Mouse (Mus musculus) adrenal gland, adult (tissue): ENCODE measurements at regions not wholly inside any gene's neighbourhood (a gene's known extent, or its start where the extent isn't known, plus 50 kb on each side); places are given as distances from the start of the nearest gene placed in this dataset.

Experiments used
- DNase-seq, 2 experiments: peaks; one replicate each; pipeline ENCODE4 v3.0.0; 2022 to 2023; ENCODE audit warnings: low spot score in 1 of 2; ENCODE audit not compliant: inconsistent age in 2 of 2

DNA sequence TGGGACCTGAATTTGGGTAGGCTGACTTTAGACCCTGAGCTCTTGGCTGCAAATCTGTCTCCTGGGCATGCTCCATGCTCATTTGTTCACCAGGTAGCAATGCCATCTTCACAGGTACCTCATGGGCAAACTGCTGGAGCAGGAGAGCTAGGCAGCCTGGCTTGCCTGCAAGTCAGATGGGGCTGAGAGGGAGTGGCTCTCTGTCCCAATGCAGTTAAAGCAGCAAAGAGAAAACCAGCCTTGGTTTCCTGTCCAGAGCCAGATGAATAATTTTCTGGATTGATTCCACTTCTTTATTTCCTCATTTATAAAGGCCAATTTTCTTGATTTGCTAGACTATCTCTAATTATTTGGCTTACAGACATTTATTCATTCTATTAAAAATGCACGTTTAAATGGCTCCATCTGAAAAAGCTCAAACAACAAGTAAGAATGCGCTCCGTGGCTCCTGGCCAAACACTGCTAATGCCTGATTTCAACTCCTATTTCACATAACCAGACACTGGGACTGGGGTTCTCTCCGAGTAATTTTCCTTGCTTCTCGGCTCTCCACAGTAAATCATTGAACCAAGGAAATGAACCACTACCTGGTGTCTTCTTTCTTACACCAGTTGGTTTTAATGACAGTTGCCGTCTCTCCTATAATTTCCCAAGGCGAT, 60.5 kb downstream of the Rsl24d1 start:
- DNase-seq = no peak

DNA sequence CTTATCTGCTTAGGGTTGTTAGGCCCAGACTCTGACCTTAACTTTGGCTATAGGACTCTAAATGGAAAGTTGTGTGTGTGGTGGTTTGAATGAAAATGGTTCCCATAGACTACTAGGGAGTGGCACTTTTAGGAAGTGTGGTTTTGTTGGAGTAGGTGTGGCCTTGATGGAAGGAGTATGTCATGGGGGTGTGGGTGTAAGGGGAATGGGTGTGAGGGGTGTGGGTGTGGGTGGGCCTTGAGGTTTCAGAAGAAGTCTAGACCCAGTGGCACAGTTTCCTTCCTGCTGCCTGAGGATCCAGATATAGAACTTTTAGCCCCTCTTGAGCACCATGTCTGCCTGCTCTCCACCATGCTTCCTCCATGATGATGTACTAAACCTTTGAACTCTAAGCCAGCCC, 63.4 kb downstream of the Rsl24d1 start:
- no peak for DNase-seq

DNA sequence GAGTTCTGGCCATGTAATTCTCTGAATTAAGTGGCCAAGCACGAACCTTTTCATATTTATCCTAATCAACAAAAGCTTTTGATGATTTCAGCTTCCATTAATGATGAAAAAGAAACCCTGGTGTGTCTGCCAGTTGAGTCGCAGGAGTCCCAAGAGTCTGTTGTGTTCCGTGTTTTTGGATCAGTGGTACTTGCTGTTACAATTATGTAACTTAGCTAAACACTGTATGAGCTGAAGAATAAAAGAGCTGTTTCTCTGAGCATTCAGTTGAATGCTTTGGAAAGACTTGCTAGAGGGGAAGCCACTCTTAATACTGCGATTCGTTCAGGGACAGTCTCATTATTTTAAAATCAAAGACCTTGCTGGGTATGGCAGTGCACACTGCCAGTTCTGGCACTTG, 70.1 kb downstream of the Rsl24d1 start:
- DNase-seq = no peak

DNA sequence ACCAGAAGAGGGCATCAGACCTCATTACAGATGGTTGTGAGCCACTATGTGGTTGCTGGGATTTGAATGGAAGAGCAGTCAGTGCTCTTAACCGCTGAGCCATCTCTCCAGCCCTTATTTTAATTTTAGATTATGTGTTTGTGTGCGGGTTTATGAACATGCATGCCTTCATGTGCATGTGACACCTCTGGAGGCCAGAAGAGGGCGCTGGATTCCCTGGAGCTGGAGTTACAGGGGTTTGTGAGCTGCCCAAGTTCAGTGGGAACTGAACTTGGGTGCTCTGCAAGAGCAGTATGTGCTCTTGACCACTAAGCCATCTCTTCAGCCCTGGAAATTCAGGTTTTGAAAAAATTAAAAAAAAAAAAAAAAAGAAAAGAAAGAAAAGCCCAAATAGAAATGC, 71.7 kb downstream of the Rsl24d1 start:
- DNase-seq = no peak

DNA sequence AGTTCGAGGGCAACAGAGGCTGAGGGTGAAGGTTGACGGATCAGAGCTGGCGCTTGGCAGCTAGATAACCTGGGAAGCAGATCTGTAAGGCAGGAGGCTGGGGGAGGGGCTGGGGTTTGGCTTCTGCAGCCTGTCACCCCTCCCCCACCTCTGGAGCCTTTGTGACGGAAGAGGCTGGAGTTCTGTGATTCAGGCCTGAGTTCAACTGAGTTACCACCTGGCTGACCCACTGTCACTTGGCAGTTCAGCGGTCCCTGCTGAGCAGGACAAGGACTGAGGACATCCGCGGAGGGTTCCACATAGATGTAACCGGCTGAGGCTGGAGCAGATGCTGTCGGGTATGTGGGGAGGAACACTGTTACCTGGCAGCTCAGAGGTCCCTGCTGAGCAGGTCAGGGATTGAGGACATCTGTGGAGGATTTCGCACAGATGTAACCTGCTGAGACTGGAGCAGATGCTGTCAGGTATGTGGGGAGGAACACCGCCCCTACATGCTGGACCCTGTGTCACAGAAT, 79.1 kb downstream of the Rsl24d1 start:
- DNase-seq = no peak

DNA sequence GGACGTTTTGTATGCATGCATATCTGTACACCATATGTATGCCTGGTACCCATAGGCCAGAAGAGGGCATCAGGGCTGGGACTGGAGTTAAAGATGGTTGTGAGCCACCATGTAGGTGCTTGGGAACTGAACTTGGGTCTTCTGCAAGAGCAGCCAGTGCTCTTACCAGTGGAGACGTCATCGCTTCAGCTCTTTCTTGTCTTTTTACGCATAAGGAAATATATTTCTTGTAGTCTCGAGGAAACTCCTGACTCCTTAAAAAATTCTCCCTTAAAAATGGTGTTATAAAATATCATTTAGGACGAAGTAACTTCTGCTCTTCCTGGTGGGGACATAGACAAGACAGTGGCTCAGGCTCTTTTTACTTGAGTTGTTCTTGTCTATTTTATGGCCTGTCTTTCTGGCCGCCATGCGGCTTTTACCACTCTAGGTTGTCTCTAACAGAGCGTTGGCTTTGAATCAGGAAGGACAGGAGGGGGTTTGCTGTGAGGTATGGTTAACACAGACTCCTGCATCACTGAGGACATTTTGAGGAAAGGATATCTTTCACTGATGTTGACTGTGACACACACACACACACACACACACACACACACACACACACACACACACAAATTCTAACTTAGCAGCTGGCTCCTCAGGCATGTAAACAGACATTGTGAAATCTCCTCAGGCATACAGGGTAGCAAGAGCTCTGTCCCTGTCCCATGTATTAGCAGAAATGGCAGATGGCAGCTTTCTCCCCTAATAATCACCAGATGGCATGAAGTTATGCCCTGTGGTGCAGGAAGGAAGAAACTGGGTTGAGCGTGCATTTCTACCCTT, 85.2 kb downstream of the Rsl24d1 start:
- DNase-seq = no peak

DNA sequence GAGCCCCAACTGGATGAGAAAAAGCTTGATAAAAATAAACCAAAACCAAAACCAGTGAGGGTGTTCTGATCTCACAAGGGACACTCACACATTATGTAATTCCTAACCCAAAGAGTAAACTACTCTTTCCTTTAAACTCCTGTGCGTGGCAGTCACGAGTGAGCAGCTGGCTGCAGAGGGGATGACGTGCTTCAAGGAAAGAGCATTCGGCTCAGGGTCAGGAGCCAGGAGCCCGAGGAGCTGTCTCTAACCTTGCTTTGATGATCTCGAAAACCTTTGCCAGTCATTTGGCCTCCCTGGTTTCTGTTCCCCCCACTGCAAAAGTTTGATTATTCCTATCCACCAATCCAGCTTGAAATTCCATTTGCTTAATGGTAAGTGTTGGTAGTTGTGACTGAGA, 109.9 kb downstream of the Rsl24d1 start:
- peak; percentile 55 to 76 for DNase-seq

DNA sequence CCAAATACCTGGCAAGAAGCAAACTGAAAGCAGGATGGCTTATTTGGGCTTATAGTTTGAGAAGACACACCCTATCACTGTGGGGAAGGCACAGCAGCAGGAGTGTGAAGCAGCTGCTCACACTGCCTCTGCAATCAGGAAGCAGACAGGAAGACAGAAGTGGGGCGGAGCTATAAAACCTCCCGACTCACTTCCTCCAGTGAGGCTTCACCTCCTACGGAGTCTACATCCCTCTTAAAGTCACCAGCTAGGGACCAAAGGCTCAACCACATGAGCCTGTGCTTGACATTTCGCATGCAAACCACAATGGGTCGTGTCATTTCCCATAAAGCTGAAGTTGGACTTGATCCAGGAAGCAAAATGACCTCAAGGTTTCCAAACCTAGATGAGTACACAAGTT, 127.0 kb downstream of the Rsl24d1 start:
- no peak for DNase-seq

DNA sequence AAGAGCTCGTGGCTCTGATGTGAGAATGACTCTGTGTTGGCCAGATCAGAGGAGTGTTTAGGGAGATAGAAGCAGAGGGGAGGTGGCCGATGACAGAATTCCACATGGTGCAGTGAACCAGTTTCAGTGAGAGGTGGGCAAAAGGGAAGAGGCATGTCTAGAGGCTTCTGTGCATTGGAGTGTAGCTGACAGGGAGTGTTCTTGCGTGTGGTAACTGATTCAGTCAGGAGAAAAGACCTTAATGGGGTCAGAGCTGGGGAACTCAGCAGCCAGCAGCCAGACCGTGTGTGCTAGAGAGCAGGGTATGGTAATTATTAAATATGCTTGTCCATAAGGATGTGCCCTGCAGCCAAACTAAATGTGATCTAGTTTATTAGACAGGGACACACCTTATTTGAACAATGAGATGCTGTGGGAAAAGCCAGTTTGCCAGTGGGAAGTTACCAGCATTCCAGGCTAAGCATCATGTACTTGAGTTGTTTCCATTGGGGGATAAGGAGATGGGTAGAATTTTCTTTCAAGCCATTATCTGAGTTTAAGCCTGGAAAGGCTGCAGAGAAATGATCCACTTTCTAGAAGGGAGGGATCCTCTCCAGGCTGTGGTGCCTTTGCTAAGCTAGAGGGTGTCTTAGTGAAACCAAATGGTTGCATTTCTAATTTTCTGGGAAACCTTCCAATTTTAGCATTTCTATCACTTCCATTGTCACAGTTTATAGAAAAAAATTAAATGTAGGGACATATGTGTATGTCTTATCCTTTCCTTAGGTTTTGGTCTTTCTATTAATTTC, 129.5 kb downstream of the Rsl24d1 start:
- no peak for DNase-seq

DNA sequence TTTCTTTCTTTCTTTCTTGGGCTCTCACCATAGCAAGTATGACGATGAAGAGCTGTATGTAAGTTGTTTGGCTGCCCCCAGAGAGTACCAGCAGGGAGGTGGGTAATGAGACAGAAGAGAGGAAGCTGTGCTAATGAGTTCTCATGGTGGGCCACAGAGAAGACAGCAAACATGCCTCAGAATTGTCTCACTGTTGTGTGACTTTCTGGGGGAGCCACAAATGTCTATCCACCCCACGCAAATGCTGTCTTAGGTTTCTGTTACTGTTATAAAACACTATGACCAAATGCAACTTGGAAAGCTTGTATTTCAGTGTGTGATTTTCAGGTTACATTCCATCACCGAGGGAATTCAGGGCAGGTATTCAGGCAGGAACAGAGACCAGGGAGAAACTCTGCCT, 131.0 kb downstream of the Rsl24d1 start:
- DNase-seq = no peak

DNA sequence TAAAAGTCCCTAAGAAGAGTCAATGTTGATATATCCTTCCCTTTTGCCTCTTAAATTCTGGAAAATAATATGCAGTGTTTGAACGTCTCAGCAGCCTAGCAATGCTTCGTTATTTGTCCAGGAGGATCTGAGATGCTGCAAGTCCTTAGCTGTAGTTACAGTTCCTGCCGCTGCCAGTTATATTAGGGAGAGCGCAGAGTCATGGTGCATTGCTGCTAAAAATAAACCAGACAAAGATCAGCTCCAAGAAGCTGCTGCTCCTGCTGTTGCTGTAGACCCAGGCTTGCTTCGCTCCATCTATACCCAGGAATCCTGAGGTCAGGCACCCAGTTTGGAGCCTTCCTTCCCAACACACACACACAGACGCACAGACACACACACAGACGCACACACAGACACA, 132.3 kb downstream of the Rsl24d1 start:
- peak in 1 of 2 experiments; percentile 33 for DNase-seq

DNA sequence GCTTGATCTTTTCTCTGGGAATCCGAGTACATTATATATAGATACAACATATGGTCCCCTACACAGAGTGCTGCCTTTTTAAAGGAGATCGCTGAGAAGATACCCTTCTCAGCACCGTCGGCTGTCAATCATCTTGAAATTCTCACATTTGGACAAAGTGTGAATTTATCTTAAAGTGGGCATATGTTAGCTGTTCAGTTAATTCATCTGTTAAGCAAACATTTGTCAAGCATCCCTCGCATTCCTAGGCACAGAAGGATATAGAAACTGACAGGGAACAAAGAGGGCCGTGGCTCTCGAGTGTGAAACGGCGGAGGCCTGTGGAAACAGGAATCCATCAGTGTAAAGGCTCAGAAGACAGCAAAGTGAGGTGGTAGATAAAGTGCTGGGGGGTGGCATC, 144.9 kb downstream of the Rsl24d1 start:
- no peak for DNase-seq

DNA sequence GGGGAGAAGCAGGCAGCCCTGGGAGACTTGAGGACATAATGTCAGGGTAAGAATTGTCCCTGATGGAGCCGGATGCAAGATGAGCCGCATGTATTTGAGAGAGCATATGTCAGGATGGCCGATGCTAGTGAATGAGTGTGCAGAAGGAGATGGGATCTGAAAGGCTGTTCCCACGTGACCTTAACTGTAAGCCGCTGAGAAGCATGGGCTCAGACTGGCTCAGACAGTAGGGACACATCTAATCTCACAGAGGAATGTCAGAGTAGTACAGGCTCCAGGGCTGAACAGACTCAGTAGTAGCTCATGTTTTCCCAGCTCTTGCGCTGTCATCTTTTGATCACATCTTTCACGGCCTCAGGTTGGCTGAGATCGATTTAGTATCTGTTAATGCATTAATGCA, 145.4 kb downstream of the Rsl24d1 start:
- DNase-seq = no peak

DNA sequence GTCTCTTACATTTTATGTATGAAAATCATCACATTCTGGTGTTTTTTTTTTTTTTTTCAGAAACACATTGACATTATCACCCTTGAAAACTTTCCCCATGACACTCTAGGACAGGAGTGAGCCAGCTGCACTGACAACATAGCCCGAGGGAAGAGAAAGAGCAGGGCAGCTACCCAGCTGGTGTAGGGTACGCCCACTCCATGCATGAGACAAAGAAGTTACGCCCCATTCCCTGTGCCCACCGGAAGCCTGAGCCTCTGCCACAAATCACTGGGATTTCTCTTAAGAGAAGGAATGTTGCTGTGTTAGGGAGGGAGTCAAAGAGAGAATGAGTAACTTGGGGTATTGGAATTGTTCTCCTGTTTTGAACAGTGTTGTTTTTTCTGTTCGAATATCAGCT, 149.5 kb downstream of the Rsl24d1 start:
- DNase-seq = no peak

DNA sequence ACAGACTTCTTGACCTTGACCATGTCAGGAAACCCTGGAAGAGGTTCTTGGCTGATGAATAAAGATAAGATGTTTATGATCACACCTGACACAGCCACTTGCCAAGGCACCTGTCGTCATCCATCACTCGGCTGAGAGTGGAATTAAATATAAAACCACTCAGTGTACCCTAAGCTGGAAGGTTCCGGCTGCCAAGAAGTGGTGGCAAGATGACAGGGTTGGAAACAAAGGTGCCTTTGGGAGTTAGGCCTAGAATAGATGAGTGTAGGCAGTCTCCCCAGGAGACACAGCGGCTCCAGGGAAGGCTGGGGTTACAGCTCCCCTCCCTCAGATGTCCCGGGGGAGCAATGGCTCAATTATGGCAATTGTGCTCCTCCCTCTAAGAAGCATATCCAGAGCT, 157.0 kb downstream of the Rsl24d1 start:
- DNase-seq = no peak

DNA sequence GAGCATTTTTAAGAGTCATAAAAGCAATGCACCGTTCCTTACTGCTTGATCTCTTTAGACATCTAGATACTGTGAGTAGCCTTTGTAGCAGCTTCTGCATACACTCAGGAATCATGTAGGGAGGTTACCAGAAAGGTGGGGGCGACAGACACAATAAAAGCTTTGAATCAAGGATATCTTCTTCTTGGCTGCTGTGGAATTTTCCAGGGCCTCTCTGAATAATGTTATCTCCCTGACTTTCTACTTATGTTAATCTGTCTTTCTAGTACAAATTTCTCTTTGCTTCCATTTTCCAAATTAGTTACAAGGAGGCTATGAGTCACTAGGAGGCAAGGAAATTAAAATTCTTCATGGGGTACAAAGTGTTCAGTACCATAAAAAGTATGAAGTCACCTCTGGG, 159.4 kb downstream of the Rsl24d1 start:
- peak in 1 of 2 experiments; percentile 35 for DNase-seq

DNA sequence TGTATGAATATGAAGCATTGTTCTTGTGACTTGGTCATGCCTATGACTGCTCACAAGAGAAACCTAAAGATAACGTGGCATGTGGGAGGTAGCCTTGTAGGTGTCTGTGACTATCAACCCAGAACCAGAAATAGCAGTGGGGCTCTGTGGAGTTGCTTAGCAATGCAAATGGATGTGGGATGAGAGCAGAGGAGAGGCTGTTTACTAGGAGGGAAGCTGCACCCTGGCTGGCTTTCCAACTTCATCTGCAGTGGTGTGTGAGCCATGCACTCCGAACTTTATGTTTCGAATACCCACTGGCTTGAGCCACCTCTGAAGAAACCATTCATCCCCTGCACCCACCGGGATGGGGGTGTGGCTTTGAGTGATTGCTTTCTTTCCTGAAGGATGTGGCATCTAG, 160.5 kb downstream of the Rsl24d1 start:
- no peak for DNase-seq

DNA sequence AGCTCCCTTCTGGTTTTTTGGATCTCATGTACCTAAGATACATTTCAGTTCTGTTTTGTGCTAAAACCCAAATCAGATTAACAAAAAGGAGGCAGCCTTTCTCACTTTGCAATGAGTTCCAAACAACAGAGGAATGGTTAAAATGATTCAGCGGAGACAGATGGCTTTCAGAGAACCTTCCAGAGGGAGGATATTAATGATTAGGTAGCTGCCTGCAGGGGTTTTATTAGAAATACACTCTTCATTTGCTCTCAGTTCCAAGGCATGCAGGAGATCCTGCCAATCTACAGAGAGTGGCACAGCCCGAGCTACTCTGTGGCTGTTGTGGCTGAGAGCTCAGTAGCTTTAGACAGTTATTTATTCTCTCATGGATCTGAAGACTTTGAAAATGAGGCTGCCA, 162.4 kb downstream of the Rsl24d1 start:
- DNase-seq = no peak

DNA sequence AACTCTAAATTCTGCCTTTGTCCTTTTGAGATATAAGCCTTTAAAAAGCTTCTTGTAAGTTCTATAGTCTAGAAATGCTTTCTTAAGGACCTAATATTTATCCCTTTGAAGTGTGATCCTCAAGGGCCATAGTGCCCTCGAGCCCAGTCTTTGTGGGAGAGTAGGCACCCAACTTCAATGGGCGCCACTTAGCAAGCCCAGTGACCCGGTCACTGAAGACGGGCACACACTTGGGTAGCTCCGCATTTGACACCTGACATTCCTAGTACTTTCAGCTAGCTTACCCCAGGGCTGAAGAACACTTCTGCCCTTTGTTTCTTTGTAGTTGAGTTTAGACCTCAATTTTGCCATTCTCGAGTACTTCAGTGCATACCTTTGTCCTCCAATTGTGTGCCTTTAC, 182.1 kb downstream of the Rsl24d1 start:
- DNase-seq = no peak

DNA sequence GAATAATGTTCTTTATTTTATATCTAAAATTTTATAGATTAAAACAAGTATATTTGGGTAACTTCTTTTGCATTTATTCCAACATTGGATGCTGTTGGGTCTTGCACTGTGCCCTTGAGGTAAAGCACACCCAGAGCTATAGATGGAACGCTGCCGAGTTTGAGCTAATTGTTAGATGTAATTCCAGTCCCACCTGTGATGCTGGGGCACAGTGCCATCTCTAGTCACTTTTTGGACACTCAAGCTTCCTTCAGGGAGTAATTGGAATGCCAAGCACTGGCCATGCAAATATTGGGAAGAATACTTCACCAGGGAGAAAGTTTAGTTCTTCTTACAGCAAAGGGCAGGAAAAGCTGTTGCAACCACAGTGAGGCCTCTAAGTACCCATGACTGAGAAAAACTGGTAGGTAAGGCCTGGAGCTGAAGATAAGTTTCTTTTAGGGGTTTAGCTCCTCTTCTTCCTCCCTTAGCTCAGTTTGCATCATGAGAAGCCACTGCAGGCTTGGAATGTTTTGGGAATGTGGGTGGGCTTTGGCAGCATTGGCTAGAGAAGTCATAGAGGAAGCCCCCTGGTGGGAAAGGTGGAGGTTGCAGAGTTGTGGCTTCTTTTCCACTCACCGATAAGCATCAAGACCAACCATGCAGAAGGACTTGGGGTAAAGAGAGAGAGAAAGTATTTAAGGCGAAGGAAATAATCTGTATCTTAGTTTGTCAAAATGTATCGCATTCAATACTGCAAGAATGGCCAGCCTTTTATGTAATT, 189.1 kb downstream of the Rsl24d1 start:
- DNase-seq = no peak

DNA sequence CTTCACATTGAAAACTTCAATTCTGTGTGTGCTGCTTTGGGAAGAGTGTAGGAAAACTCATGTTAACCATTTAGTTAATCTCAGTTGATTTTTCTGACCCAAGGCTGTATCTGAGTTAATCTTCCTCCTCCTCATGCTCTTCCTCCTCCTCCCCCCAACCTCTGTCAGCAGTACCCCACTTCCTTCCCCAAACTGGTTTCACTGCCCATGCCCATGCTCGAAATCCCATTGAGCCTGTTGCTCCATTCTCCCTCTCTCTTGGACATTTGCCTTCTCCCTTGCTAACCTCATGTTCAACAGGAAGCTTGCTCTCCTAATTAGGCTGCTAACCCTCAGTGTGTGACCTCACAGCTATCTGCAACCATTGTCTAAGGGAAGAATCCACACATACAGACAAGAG, 203.8 kb downstream of the Rsl24d1 start:
- DNase-seq = no peak
